Mouse (Mus musculus): Measurements from ENCODE around the gene Gtf2h1.

DNA sequence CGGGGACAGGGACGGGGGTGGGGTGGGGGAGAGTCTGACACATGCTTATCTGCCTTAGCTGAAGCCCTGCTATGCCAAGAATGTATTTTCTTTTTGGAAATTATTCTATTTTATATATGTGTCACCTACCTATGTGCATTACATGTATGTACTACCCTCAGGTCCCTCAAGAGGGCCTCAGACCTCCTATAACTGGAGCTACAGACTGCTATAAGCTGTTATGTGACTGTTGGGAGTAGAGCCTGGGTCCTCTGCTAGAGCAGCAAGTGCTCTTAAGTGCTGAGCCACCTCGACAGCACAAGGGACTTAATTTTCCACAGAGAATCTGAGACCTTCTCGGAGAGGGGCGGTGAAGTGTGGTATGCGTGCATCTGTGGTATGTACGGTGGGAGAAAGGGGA, 27.5 kb upstream of the Gtf2h1 start:
- TF ChIP-seq CTCF (IDR thresholded peaks at IDR 0.05; ENCODE audit: control insufficient read depth, insufficient read depth, insufficient replicate concordance, low read depth, low read length) (no peak), POLR2A (IDR thresholded peaks at IDR 0.05; ENCODE audit: control insufficient read depth, low read depth, low read length) (no peak)
